ENCODE assay signal across 20 mouse cellular contexts in genomic region chr4:48422633-48423032, GRCm38 (mm10). TPM values are rescaled to one million over a fixed set of nuclear protein-coding genes. Genes with fewer than 3 reads are reported as not detected.
DNase-seq lines count a peak whose midpoint lies in the region; ATAC-seq lines count a peak whose summit lies in the region.
"Had no signal": no experiment of that assay in that cellular context is flagged by ENCODE, and none has a peak within 500 bp of the region (broad histone marks: within the 10 kb centered on the region; RNA-seq: fewer than 3 reads in every experiment).

No protein-coding gene starts in this region.

- peaks cover 17% of the 10 kb centered on the region for H3K4me1 ChIP-seq in heart, embryonic 12.5 days (replicated peaks)
- H3K4me1 ChIP-seq in midbrain, embryonic 11.5 days (ENCODE audit: control insufficient read depth, insufficient read depth, low read length) = no peaks in the 10 kb centered on the region
- H3K4me1 ChIP-seq in midbrain, embryonic 10.5 days = no peaks in the 10 kb centered on the region
- peaks cover 4% of the 10 kb centered on the region; the same call in 1 of the 2 replicates for H3K4me1 ChIP-seq in liver, embryonic 12.5 days
- H3K4me1 ChIP-seq: embryonic facial prominence, embryonic 10.5 days; embryonic facial prominence, embryonic 12.5 days; forebrain, embryonic 13.5 days; forebrain, embryonic 15.5 days had no signal

- DNase-seq in heart, adult 11 months = peak; percentile 80
- peak; percentile 78 for DNase-seq in midbrain, embryonic 11.5 days (ENCODE audit: low spot score, missing footprints)
- DNase-seq in midbrain, embryonic 10.5 days (ENCODE audit: low spot score) = no peak
- DNase-seq: adrenal gland, adult 8-10 months; adrenal gland, postnatal 14 days; adrenal gland, postnatal 36 days; cerebellum, adult 11-12 months; cerebellum, adult 2 months; cerebellum, adult 9-10 months; cerebellum, postnatal 10 days; cerebellum, postnatal 25 days; forebrain, postnatal 0 days had no signal

- H3K27me3 ChIP-seq in heart, embryonic 12.5 days (replicated peaks) = no peaks in the 10 kb centered on the region
- no peaks in the 10 kb centered on the region for H3K27me3 ChIP-seq in midbrain, embryonic 11.5 days (ENCODE audit: control insufficient read depth, insufficient read depth, low read length)
- no peaks in the 10 kb centered on the region for H3K27me3 ChIP-seq in midbrain, embryonic 10.5 days (ENCODE audit: low read depth, poor library complexity, severe bottlenecking)
- no peaks in the 10 kb centered on the region for H3K27me3 ChIP-seq in liver, embryonic 12.5 days (replicated peaks)
- H3K27me3 ChIP-seq: embryonic facial prominence, embryonic 12.5 days; forebrain, embryonic 13.5 days; forebrain, embryonic 15.5 days; Patski had no signal

- ATAC-seq in heart, embryonic 12.5 days (ENCODE audit: insufficient number of reproducible peaks, low FRiP score) = no peak
- no peak for ATAC-seq in midbrain, embryonic 11.5 days (ENCODE audit: low FRiP score)
- ATAC-seq in liver, embryonic 12.5 days = no peak
- ATAC-seq: activated CD4-positive, CD25-positive, alpha-beta regulatory T cell, adult 4 months; forebrain, embryonic 13.5 days; forebrain, embryonic 15.5 days; forebrain, postnatal 0 days; Patski had no signal

- H3K36me3 ChIP-seq in heart, embryonic 12.5 days = peaks cover 31% of the 10 kb centered on the region
- H3K36me3 ChIP-seq in midbrain, embryonic 11.5 days (ENCODE audit: control insufficient read depth, insufficient read depth, low read length) = no peaks in the 10 kb centered on the region
- H3K36me3 ChIP-seq in midbrain, embryonic 10.5 days = peaks cover 44% of the 10 kb centered on the region
- H3K36me3 ChIP-seq in liver, embryonic 12.5 days = peaks cover 33% of the 10 kb centered on the region
- H3K36me3 ChIP-seq: forebrain, embryonic 15.5 days had no signal

- peaks cover 4% of the 10 kb centered on the region; the same call in 1 of the 2 replicates for H3K9me3 ChIP-seq in heart, embryonic 12.5 days (replicated peaks)
- no peaks in the 10 kb centered on the region for H3K9me3 ChIP-seq in midbrain, embryonic 11.5 days (ENCODE audit: control insufficient read depth, low read length)
- H3K9me3 ChIP-seq in midbrain, embryonic 10.5 days (replicated peaks) = no peaks in the 10 kb centered on the region
- H3K9me3 ChIP-seq in liver, embryonic 12.5 days (replicated peaks) = no peaks in the 10 kb centered on the region
- H3K9me3 ChIP-seq: embryonic facial prominence, embryonic 10.5 days; embryonic facial prominence, embryonic 12.5 days; forebrain, embryonic 13.5 days; forebrain, embryonic 15.5 days had no signal

- no peak overlapping the region for H3K9ac ChIP-seq in heart, embryonic 12.5 days
- H3K9ac ChIP-seq in midbrain, embryonic 11.5 days (ENCODE audit: low read length) = no peak overlapping the region
- no peak overlapping the region for H3K9ac ChIP-seq in liver, embryonic 12.5 days
- H3K9ac ChIP-seq: embryonic facial prominence, embryonic 12.5 days; forebrain, embryonic 13.5 days; forebrain, embryonic 15.5 days; forebrain, postnatal 0 days had no signal

- H3K4me2 ChIP-seq in heart, embryonic 12.5 days = no peak overlapping the region
- no peak overlapping the region for H3K4me2 ChIP-seq in midbrain, embryonic 11.5 days
- no peak overlapping the region for H3K4me2 ChIP-seq in liver, embryonic 12.5 days
- H3K4me2 ChIP-seq: embryonic facial prominence, embryonic 12.5 days; forebrain, embryonic 13.5 days; forebrain, embryonic 15.5 days had no signal

- H3K4me3 ChIP-seq in heart, embryonic 12.5 days = no peak overlapping the region
- H3K4me3 ChIP-seq in midbrain, embryonic 11.5 days (ENCODE audit: low read depth, low read length) = no peak overlapping the region
- H3K4me3 ChIP-seq in midbrain, embryonic 10.5 days = no peak overlapping the region
- H3K4me3 ChIP-seq in liver, embryonic 12.5 days = no peak overlapping the region
- H3K4me3 ChIP-seq: embryonic facial prominence, embryonic 10.5 days; embryonic facial prominence, embryonic 12.5 days; forebrain, embryonic 13.5 days; forebrain, embryonic 15.5 days had no signal

- no peak overlapping the region for H3K27ac ChIP-seq in heart, embryonic 12.5 days (ENCODE audit: poor library complexity, severe bottlenecking)
- no peak overlapping the region for H3K27ac ChIP-seq in midbrain, embryonic 11.5 days (ENCODE audit: low read depth, low read length)
- H3K27ac ChIP-seq in midbrain, embryonic 10.5 days (replicated peaks) = no peak overlapping the region
- H3K27ac ChIP-seq in liver, embryonic 12.5 days = no peak overlapping the region
- H3K27ac ChIP-seq: embryonic facial prominence, embryonic 10.5 days; embryonic facial prominence, embryonic 12.5 days; forebrain, embryonic 13.5 days; forebrain, embryonic 15.5 days had no signal

- WGBS in heart, embryonic 12.5 days = 100% methylated on average over 1 of the region's 1 CpGs
- 93% methylated on average over 1 of the region's 1 CpGs for WGBS in midbrain, embryonic 11.5 days
- WGBS in midbrain, embryonic 10.5 days = 100% methylated on average over 1 of the region's 1 CpGs
- 74% methylated on average over 1 of the region's 1 CpGs for WGBS in liver, embryonic 12.5 days (ENCODE audit: insufficient replicate concordance)

RNA-seq across cellular contexts. Expression of gene Tex10, which starts 50.6 kb away (rescaled TPM):
- 37.9 and 39.1 TPM in 2 replicates for polyA plus RNA-seq in heart, embryonic 12.5 days (2016; fragmentation: Nextera tagmentation; extraction: Ambion mirVana)
- 73.5 and 80.6 TPM in 2 replicates for polyA plus RNA-seq in midbrain, embryonic 11.5 days (2014; fragmentation: Nextera tagmentation; extraction: Ambion mirVana)
- 67.3 and 68.0 TPM in 2 replicates for polyA plus RNA-seq in midbrain, embryonic 10.5 days (2016; fragmentation: Nextera tagmentation; extraction: Ambion mirVana)
- 36.7 and 36.8 TPM in 2 replicates for polyA plus RNA-seq in liver, embryonic 12.5 days (2016; fragmentation: Nextera tagmentation; extraction: Ambion mirVana)
